Mouse (Mus musculus) heart, adult 2 months (tissue): ENCODE measurements around the gene Ttll7.

Source experiments
- CTCF ChIP-seq: fragments of 200-600 bp; IDR thresholded peaks from 2 replicates; pipeline ENCODE4 v1.8.1; 2022; ENCODE audit warnings: antibody characterized with exemption, mild to moderate bottlenecking, moderate library complexity
- EP300 ChIP-seq: fragments of 200-500 bp; IDR thresholded peaks from 2 replicates; pipeline ENCODE4 v1.6.1; 2011; ENCODE audit warnings: low read depth, low read length, control low read depth; ENCODE audit not compliant: insufficient read depth

DNA sequence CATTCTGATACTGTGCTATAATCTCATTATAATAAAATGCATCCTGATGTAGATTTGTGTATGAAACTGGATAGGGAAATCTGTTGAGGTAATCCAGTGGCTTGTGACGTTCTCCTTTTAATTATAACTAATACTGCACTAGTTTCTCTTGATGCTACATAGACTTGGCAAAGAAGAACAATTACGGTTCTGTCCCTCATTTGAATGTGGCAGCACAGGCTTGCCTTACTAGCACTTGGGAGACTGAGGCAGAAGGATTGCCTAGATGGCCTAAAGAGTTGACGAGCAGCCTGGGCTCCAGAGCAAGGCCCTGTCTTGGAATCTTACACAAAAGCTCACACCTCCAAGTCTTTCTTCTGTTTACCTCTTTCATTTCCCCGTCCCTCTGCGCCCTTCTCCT is 80.3 kb downstream of the Ttll7 start:
- TF ChIP-seq CTCF (no peak), EP300 (no peak)
